Mouse (Mus musculus) brown adipose tissue, adult 24 weeks (tissue): Measurements from ENCODE around the gene Cpm. TPM values are rescaled to one million over a fixed set of nuclear protein-coding genes. Genes with fewer than 3 reads are reported as not detected.

Experiments used
- H3K27ac ChIP-seq: fragments of 200-500 bp; replicated peaks from 2 replicates; pipeline ENCODE4 v1.5.1; 2012; ENCODE audit warnings: low read depth, mild to moderate bottlenecking, low read length
- H3K4me1 ChIP-seq: fragments of 200-500 bp; 2 replicates; pipeline ENCODE4 v1.6.1; 2012; ENCODE audit warnings: low read length, mixed read lengths; ENCODE audit not compliant: control insufficient read depth, insufficient read depth, insufficient read length
- H3K4me3 ChIP-seq: fragments of 200-500 bp; 2 replicates; pipeline ENCODE4 v1.5.1; 2012; ENCODE audit warnings: low read depth, mild to moderate bottlenecking, low read length, moderate library complexity; ENCODE audit not compliant: insufficient read depth
- polyA plus RNA-seq: library from polyadenylated mRNA; stranded (reverse); fragments of >200 nt; gene quantifications from 2 replicates; pipeline ENCODE4 v1.2.4, GENCODE M21; 2012; ENCODE audit not compliant: missing spikeins, insufficient read depth, insufficient read length

Gene Cpm
- polyA plus RNA-seq, 1 experiment = 1.1 TPM

GRCm38 (mm10) chr10:117689297-117690100 lies 60.2 kb downstream of the Cpm start:
- H3K4me3 ChIP-seq = no peak overlapping the region
- no peak overlapping the region for H3K27ac ChIP-seq
- no peaks in the 10 kb centered on the region for H3K4me1 ChIP-seq

- Histone ChIP-seq H3K27ac (no peak overlapping the region), H3K4me1 (no peaks in the 10 kb centered on the region), H3K4me3 (no peak overlapping the region)
Measured at GRCm38 (mm10) chr10:117690101-117690352, 60.7 kb downstream of the Cpm start.

- Histone ChIP-seq H3K4me1 (no peaks in the 10 kb centered on the region), H3K4me3 (no peak overlapping the region), H3K27ac (no peak overlapping the region)
Measured at GRCm38 (mm10) chr10:117690770-117691296, 61.5 kb downstream of the Cpm start.

- Histone ChIP-seq H3K4me1 (no peaks in the 10 kb centered on the region), H3K27ac (no peak overlapping the region), H3K4me3 (no peak overlapping the region)
Measured at GRCm38 (mm10) chr10:117691389-117691968, 62.2 kb downstream of the Cpm start.

- Histone ChIP-seq H3K4me1 (no peaks in the 10 kb centered on the region), H3K4me3 (no peak overlapping the region), H3K27ac (no peak overlapping the region)
Measured at GRCm38 (mm10) chr10:117692173-117692572, 62.9 kb downstream of the Cpm start.

GRCm38 (mm10) chr10:117692953-117693352 lies 63.7 kb downstream of the Cpm start:
- Histone ChIP-seq H3K4me3 (no peak overlapping the region), H3K27ac (no peak overlapping the region), H3K4me1 (no peaks in the 10 kb centered on the region)

GRCm38 (mm10) chr10:117694255-117694953 lies 65.1 kb downstream of the Cpm start:
- H3K4me3 ChIP-seq = no peak overlapping the region
- H3K27ac ChIP-seq = no peak overlapping the region
- no peaks in the 10 kb centered on the region for H3K4me1 ChIP-seq

GRCm38 (mm10) chr10:117695027-117695426 lies 65.7 kb downstream of the Cpm start:
- no peaks in the 10 kb centered on the region for H3K4me1 ChIP-seq
- H3K4me3 ChIP-seq = no peak overlapping the region
- H3K27ac ChIP-seq = no peak overlapping the region

- Histone ChIP-seq H3K4me1 (no peaks in the 10 kb centered on the region), H3K27ac (no peak overlapping the region), H3K4me3 (no peak overlapping the region)
Measured at GRCm38 (mm10) chr10:117695605-117696004, 66.3 kb downstream of the Cpm start.

- no peaks in the 10 kb centered on the region for H3K4me1 ChIP-seq
- no peak overlapping the region for H3K27ac ChIP-seq
- no peak overlapping the region for H3K4me3 ChIP-seq
Measured at GRCm38 (mm10) chr10:117696021-117696826, 66.9 kb downstream of the Cpm start.

GRCm38 (mm10) chr10:117696827-117697560 lies 67.7 kb downstream of the Cpm start:
- no peaks in the 10 kb centered on the region for H3K4me1 ChIP-seq
- no peak overlapping the region for H3K4me3 ChIP-seq
- H3K27ac ChIP-seq = no peak overlapping the region

- Histone ChIP-seq H3K4me3 (no peak overlapping the region), H3K27ac (no peak overlapping the region), H3K4me1 (no peaks in the 10 kb centered on the region)
Measured at GRCm38 (mm10) chr10:117697561-117698115, 68.3 kb downstream of the Cpm start.

GRCm38 (mm10) chr10:117698313-117699138 lies 69.2 kb downstream of the Cpm start:
- Histone ChIP-seq H3K4me1 (no peaks in the 10 kb centered on the region), H3K4me3 (no peak overlapping the region), H3K27ac (no peak overlapping the region)
